Mouse (Mus musculus): ENCODE measurements at regions not wholly inside any gene's neighbourhood (a gene's known extent, or its start where the extent isn't known, plus 50 kb on each side); places are given as distances from the start of the nearest gene placed in this dataset.

DNA sequence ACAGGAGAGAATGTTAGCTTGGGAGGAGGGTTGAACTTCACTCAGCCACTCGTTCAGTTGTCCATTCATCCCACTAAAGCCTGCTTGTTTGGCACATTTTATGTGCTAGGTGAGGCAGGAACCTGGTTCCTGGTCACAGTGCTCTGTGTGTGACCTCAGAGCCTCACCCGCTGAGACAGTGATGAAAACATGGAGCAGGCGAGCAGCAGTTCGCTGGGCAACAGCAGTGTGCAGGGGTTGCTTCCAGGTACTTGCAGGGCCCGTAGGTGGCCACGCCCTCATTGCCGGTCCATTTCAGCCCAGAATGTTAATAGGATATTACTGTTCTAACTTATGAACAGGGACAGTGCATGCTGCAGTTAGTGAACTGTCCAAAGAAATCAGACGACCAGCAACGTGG lies 285.7 kb downstream of the Rngtt start:
- DNase-seq: no peak

DNA sequence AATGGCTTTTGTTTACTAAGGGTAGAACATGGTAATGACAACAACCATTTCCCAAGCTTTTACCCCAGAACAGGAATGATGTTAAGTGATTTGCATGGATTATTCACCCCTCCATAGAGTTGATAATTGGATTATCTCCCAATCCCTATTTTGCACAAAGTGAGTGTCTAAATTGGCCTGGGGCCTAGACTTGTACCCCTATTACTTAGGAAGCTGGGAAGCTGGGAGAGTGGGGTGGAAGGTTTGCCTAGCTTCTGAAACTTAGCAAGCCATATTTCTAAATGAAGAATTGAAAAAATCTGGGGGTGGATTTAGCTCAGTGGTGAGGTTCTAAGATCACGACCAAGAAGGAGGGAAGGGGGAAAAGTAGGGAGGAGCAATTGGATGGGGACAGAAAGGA lies 289.9 kb downstream of the Rngtt start:
- DNase-seq: no peak

DNA sequence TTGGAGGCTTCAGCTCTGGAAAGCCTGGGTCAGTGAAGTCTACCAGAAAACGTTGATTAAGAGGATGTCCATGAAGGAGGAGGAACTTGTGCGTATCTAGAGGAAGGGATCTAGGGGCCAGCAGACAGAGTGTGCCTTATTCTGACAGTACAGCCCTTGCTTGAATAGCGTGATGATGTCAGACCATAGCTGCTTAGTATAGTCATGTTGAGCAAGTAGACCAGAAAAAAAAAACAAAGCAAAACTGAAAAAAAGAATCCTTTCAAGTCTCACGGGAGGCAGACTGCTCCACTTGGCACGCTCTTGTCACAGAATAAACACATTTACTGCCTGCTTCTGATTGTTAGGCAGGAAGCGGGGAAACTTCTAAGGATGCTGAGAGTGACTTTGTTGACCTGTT lies 290.7 kb downstream of the Rngtt start:
- DNase-seq: no peak

DNA sequence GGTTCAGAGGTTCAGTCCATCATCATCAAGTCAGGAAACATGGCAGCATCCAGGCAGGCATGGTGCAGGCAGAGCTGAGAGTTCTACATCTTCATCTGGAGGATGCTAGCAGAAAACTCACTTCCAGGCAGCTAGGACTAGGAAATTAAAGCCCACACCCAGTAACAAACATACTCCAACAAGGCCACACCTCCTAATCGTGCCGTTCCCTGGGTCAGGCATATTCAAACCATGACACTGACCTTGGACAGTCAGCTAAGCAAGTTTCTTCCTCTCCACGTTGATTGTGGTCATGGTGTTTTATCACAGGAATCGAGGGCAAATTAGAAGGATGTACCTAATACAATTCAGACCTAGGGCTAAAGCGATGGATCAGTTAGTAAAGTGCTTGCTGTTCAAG lies 294.5 kb downstream of the Rngtt start:
- no peak for DNase-seq

DNA sequence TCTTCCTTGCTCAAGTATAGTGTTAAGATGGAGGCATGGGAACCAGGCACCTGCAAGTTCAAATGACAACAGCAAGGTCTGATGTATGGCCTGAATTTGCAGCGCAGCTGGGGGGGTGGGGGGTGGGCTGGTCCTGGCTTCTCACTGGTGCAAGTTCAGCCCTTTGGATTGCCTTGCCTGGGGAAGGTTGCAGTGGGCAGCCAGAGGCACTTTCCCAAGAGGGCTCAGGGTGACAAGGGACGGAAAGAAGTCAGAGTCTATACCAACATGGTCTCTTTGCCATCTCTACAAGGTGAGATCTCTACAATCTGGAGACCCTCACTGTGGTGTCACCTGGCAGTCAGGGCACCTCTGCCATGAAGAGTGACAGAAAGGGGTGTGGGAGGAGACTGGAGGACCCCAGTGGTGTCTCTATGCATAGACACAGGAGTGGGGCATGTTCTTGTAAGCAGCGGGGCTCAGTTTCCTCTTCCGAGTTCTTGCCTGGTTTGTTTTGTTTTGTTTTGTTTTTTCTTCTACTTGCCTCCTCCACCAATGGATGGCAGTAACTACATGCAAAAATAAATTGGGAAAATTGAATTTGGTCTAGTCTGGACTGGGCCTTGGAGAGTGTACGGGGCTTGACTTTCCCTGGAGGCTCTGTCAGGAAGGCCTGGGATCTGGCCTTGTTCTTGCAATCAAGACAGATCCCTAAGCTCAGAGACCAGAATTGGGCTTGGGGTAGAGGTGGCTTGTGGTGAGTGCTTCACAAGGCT lies 284.4 kb upstream of the Cnr1 start:
- DNase-seq: no peak

DNA sequence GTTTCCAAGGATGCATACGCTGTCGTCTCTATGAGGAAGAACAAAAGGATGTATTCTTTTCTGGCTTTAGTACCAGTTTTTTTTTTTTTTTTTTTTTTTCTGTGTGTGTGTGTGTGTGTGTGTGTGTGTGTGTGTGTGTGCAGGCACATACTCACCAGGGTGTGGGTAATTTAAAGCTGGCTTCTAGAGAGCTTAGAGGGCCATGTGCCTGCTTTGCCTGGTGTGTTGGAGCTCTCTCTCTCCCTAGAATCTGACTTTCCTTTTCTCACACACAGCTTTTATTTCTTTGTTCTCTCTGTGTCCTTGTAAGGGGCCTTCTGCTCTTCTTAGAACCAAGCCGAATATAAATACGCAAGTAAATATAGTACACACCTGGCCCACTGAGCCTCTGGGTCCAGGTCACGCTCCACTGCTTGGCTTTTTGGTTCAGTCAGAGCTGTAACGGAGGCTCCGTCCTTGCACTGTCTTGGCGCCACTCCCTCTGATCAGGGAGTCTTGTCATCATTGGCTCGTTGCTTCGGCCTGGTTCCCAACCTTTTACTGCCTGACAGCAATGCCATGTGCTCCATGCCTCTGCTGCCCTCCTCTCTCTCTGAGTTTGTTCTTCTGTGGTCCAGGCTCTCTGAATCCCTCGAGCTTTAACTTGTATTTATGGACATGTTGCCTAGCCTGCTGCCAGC lies 283.7 kb upstream of the Cnr1 start:
- peak; percentile 47 for DNase-seq

DNA sequence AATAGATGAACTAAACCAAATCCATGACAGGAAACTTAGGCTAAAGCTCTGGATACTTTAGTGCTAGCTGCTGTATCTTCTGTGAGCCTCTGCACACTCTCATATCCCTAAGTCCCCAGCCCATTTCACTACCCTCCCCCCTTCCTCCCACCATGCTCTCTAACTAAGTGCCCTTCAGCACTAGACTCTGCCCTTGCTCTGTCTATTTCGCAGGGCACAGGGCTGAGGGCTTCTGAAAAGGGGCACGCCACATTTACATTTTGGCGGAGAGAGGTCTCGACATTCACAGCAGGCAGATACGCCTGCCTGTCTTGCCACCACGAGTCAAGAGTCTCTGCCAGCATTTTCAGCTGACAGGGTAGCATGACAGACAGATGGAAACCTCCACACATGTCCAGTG lies 282.5 kb upstream of the Cnr1 start:
- no peak for DNase-seq

DNA sequence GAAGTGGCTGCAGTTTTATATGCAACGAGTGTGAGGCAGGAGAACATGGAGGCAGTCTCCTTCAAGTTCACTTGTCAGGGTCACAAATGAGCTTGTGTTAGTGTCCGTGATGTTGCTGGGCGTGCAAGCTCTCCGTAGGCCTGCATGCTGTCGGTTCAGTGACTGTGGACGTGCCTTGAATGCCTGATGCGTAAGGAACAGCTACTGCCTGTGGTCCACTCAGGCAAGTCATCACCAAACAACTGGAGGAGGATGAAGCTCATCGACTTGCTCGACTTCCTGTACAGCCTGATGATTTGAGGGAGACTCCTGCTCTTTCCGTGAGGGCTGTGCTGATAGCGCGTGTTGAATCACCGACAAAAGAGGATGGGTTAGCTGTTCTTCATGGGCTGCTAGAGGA lies 281.9 kb upstream of the Cnr1 start:
- no peak for DNase-seq

DNA sequence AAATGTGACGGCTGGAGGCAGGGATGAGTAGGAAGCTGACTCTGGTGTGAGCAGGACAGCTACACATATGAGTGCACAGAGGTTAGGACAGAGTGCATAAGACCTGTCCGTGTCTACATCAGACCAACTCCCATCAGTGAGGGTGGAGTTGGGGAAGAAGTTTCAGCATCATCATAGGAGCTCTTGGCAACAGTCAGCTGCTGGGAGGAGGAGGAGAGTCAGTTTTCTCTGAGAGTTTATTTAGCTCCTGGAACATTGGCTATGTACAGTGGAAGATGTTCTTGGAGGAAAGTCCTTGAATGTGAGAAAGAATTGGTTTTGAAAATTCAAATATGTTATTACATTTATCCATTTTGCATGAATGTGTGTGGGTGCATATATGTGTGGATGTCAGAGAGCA lies 279.2 kb upstream of the Cnr1 start:
- DNase-seq: no peak

DNA sequence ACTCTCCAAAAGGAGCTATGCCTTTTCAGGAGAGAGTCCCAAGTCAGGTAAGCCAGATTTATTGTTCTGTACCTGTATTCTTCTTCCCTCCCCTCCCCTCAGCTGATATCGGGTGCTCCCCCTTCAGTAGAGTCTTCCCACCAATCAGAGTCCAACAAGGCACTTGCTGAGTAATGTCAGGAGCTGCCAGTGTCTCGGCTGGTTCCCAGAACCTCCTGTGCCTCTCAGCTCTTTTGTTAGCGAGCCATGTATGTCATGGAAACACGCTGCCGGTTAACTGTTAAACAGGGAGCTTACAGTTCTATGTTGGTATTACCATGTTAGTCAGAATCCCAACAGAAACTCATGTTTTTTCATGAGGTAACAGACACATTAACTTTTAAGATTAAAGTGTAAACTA lies 273.1 kb upstream of the Cnr1 start:
- no peak for DNase-seq

DNA sequence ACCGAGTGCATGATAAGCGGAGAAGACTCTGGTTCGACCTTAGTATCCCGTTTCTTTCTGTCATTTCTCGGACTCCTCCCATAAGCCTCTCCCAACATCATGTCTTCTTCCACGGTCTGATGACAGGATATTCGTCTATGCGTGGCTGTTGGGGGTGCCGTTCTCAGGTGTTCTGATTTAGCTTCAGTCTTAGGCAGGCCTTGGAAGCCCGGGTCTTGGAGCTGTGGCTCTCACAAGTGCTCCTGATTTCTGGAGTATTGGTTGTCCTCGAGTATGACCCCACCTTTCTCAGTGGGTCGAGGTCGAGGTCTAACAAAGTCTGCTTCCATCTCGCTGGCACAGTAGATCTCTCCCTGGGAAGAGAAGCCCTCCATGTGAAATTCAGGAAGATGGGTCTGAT lies 264.6 kb upstream of the Cnr1 start:
- DNase-seq: no peak

DNA sequence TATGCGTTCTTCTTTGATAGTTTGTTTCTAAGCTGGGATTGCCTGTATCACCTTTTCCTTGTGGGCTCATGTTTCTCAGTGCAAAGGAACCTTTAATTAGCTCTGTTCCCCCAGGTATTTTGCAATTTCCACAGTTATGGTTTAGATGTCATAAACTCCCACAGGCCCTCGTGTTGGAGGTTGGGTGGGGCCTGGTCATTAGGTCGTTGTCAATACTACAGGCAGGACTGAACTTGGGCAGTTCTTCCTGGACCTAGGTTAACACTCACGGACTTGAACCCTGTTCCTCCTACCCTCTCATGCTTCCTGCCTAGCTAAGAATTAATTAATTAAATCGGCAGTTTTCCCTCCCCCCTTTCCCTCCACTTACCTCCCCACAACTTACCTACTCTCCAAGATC lies 263.8 kb upstream of the Cnr1 start:
- DNase-seq: no peak

DNA sequence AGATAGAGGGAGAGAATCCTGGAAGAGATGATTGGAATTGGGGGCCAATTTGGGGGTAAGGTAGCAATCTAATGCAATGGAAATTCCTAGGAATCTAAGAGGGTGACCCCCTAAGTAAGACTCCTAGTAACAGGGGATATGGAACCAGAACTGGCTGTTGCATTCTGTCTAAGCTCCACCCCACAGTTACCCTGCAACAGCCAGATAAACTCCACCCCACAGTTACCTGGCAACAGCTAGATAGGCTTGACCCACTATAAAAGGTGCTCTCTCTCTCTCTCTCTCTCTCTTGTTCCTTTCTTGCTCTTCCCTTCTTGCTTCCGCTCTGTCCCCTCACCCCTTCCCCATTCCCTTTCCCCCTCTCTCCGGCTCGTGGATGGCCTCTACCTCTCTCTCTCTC lies 262.5 kb upstream of the Cnr1 start:
- DNase-seq: no peak

DNA sequence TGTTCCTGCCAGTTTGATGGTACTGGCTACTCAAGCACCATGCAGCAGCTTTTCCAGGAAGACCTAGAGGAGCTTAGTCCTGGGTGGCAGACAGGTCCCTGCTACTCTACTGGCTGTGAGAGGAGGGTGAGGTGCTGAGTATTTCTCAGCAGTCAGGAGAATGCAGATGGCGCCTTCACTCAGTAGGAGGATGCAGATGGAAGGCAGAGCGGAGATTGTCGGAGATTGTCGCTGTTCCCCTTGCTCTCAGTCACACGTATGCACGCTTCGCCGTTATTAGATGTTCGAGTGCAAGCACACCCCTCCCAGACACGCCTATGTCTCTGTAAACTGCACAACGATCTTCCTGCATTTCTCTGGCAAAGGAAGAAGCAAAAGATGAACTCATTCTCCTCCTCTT lies 261.4 kb upstream of the Cnr1 start:
- DNase-seq: no peak

DNA sequence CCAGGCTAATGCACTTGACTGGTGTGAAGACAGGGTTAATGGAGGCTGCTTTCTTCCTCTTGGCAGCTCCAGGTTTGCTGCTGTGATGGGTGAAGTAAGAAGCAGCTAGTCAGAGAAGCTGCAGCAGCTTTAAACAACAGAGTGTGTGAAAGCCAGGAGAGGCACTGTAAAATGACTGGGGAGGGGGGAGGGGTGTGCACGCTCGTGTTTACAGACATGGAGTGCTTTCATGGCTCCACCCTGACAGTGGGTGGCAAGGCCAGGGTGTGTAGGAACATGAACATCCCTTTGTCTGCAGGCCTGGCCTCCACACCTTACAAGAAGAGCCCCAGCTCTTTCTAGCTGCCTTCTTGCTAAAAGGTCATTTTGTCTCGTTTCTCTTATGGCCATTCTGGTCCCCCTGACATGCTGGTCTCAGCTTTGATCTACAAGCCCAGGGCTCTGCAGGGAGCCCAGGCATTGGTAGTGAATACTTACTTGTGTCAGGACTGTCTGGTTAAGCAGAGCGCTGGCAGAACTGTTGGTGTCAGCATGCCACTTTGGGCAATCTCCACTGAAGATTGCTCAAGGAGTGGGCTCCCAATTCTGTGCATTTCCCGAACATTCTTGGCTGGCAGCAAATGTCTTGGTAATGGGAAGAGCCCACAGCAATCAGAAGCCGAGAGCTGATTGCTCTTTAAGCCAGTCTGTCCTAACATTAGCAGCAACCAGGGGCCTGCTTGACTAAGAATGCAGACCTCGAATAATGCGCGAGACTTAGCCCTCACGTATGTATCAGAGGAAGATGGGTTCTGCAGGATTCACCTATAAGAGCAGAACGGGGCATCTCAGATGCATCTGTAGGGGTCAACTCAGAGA lies 260.5 kb upstream of the Cnr1 start:
- no peak for DNase-seq

DNA sequence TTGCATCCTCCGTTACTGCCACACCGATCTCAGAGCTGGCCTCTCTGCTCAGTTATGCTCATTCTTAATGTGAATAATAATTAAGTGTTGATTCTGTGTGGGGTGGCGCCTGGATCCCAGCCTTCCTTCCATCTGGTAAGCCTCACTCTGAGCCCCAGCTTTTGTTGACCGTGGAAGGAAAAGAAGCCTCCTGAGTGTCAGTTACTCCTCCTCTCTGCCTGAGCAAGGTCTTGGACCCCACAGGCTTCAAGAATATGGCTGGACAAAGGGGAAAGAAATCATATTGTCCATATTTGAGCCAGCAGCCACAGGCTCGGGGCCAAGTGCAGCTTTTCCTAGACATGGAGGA lies 259.9 kb upstream of the Cnr1 start:
- DNase-seq: no peak

DNA sequence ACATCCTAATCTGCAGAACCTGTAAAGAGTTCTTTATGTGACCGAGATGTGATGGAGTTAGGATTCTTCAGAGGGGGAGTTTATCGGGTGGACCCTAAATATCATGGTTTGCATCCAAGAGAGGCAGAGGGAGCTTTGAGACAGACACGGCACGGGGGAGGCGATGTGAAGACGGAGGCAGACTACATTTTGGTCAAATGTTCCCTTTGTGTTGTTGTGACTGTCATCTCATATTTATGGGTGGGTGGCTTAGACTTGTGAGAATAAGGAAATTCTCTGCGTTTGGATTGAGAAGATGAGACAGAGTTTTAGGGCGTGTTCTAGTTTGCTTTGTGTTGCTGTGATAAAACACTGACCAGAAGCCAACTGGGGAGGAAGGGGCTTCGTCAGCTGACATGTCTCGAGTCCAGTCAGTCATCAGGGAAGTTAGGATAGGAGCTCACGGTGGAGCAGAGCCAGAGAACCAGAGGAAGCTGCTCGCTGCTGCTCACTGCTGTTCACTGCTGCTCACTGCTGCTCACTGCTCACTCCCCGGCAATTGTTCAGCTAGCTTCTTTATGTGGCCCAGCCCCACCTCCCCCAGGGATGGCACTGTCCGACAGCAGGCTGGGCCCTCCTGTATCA lies 259.0 kb upstream of the Cnr1 start:
- no peak for DNase-seq

DNA sequence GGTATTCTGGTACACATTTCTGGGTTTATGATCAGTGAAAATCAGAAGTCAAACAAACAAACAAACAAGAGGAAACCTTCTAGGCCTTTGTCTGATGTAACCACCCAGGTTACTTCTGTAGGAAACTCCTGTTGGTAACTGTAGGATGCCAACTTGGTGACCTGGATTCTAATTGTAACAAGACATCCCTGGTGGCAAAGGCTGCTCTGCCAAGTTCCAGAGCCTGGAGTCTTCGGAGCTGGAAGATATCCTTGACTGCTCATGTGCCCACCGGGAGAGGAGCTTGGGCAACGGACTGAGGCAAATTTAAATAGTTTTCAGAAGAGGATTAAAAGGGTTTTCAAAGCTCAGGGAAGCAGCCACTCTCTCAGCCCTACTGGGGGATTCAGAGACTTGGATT lies 256.0 kb upstream of the Cnr1 start:
- no peak for DNase-seq

DNA sequence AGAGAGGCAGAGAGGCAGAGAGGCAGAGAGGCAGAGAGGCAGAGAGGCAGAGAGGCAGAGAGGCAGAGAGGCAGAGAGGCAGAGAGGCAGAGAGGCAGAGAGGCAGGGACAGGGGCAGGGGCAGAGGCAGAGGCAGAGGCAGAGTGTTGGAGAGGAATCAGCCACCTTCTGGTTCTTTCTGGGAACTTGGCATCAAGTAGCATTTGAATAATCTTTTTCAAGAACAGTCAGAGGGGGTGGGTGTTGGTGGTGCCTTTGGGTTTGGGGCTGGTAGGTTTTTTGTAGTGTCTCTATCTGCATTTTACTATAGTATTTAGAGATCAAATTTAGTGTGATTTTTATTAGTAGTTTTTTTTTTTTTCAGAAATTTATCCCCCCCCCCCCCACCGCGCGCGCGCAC lies 249.3 kb upstream of the Cnr1 start:
- DNase-seq: no peak

DNA sequence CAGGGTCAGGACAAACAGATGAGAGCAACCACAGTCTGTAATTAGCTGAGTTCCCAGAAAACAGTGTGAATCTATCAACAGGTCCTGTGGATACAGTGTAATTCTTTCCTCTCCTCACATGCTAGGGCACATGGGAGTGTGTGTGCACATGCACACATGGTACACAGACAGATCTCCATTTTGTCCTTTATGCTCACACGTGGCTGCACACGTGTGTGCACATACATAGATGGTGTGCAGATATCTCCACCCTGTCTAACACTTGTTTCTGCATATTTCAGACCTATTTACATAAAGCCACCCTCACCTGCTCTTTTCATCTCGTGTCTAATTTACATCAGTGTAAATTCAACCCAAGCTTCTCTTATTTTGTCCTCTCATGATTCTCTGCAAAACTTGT lies 245.0 kb upstream of the Cnr1 start:
- DNase-seq: no peak

DNA sequence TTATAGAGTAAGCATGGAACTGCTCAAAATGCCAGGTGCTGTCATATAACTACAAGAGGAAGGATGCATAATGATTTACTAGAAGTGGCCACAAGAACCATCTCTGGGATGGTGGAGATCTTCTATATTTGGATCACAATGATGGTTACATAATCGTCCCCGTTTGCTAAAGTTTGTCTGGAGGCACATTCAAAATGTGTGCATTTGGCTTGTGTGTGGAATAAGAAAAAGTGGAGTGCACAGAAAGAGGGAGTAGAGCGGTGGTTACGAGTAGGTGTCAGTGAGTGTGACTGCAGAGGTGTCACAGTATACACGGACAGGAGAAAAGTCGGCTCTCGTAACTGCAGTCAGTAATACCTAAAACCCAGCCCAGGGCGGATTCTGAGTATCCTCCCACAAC lies 238.3 kb upstream of the Cnr1 start:
- no peak for DNase-seq

DNA sequence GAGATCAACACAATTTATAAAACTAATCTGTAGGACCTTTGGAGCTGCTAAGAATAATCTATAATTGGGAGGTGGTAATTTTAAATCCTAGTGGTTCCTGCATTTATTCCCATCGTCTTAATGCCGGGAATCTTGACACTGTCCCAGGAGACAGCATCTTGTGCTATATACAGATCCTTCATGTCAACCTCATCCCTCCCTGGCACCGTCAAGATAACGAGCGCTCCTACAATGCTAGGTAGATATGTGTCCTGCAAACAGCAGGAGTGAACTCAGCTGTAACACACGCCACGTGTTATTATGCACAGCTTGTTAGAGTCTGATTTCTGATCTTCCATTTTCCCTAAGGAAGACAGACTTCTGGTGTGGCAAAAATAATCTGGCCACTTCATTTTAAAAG lies 237.0 kb upstream of the Cnr1 start:
- no peak for DNase-seq

DNA sequence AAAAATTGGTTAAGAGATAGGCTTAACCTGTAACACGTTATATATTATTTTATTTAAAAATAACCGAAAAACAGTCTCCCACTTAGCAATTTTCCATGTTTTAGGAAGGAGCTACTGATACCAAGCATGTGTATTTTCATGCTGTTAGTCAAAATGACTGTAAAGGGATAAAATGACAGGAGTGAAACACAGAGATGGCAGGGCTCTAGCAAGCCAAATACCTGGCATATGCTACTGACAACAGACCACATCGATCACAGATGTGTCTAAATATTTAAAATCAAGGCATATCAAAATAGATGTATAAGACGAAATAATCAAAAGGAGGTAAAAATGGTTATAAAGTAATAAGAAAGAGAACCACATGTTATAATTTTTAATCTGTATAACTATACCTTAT lies 231.0 kb upstream of the Cnr1 start:
- DNase-seq: no peak

Data from gastrocnemius, postnatal 10 days (tissue).